8 mouse cellular contexts compared by ENCODE assay signal in the genomic region with DNA sequence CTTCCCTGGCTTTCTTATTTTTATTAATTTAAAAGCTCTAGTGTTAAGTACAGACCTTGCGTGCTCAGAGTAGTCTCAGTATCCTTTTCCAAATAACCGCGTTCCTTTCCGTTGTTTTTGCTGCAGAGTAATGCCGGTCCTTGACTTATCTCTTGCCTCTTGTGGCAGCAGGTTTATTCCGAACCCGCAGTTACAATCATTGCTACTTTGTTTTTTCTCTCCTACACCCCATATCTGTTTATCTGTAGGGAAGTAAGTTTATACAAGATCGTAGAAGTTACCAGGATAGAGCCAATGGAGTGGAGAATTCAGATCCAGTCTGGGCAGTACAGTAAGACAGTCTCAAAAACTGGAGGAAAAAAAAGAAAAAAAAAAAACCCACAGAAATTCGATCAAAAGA. TPM values are rescaled to one million over a fixed set of nuclear protein-coding genes. Genes with fewer than 3 reads are reported as not detected.
A peak's percentile ranks its signal among the peaks of the same experiment; 100 is the strongest.
DNase-seq lines count a peak whose midpoint lies in the region; ATAC-seq and TF ChIP-seq lines count a peak whose summit lies in the region.

No protein-coding gene starts in this region.

- peaks cover 34% of the 10 kb centered on the region for H3K4me1 ChIP-seq in embryonic facial prominence, embryonic 13.5 days
- H3K4me1 ChIP-seq in intestine, postnatal 0 days (replicated peaks; ENCODE audit: control insufficient read depth, insufficient read depth, low read length): 0 out of 2 replicates have a peak, but pooled peaks cover 5% of the 10 kb centered on the region
- H3K4me1 ChIP-seq in neural tube, embryonic 13.5 days (replicated peaks): peaks cover 54% of the 10 kb centered on the region

- WGBS in embryonic facial prominence, embryonic 13.5 days: 6% methylated on average over 9 of the region's 9 CpGs
- WGBS in intestine, postnatal 0 days: 1% methylated on average over 9 of the region's 9 CpGs
- WGBS in neural tube, embryonic 13.5 days: 3% methylated on average over 9 of the region's 9 CpGs

- H3K9me3 ChIP-seq in embryonic facial prominence, embryonic 13.5 days: no peaks in the 10 kb centered on the region
- H3K9me3 ChIP-seq in intestine, postnatal 0 days (ENCODE audit: control insufficient read depth): no peaks in the 10 kb centered on the region
- no peaks in the 10 kb centered on the region for H3K9me3 ChIP-seq in neural tube, embryonic 13.5 days

- peak overlapping the region; percentile 96 for H3K4me3 ChIP-seq in left cerebral cortex, adult 2 months
- peak overlapping the region; percentile 97 for H3K4me3 ChIP-seq in embryonic facial prominence, embryonic 13.5 days
- H3K4me3 ChIP-seq in intestine, postnatal 0 days (ENCODE audit: low read depth, low read length): peak overlapping the region; percentile 97
- peak overlapping the region; percentile 64 for H3K4me3 ChIP-seq in neural tube, embryonic 13.5 days

- H3K36me3 ChIP-seq in embryonic facial prominence, embryonic 13.5 days: peaks cover 65% of the 10 kb centered on the region
- peaks cover 28% of the 10 kb centered on the region for H3K36me3 ChIP-seq in intestine, postnatal 0 days (ENCODE audit: control insufficient read depth, insufficient read depth)
- H3K36me3 ChIP-seq in neural tube, embryonic 13.5 days: peaks cover 55% of the 10 kb centered on the region

- DNase-seq in left cerebral cortex, adult 2 months (ENCODE audit: extremely low spot score in 1 of 2, low spot score in 2 of 2): no peak
- no peak for DNase-seq in left cerebral cortex, postnatal 10 days (ENCODE audit: extremely low spot score in 1 of 2, low spot score in 2 of 2)
- no peak for DNase-seq in right cerebral cortex, postnatal 36 days (ENCODE audit: low spot score in 2 of 2)
- DNase-seq in cerebellum, adult 11 months: no peak

- H3K9ac ChIP-seq in embryonic facial prominence, embryonic 13.5 days: peak overlapping the region; percentile 97
- H3K9ac ChIP-seq in intestine, postnatal 0 days (ENCODE audit: low read depth, low read length): peak overlapping the region; percentile 79
- peak overlapping the region; percentile 98 for H3K9ac ChIP-seq in neural tube, embryonic 13.5 days

- H3K27ac ChIP-seq in left cerebral cortex, adult 2 months: peak overlapping the region; percentile 93
- H3K27ac ChIP-seq in embryonic facial prominence, embryonic 13.5 days: peak overlapping the region; percentile 99
- H3K27ac ChIP-seq in intestine, postnatal 0 days (ENCODE audit: low read depth, low read length): peak overlapping the region; percentile 91; the same call in 1 of the 2 replicates
- peak overlapping the region; percentile 99 for H3K27ac ChIP-seq in neural tube, embryonic 13.5 days (replicated peaks)

- peak overlapping the region; percentile 79 for H3K4me2 ChIP-seq in embryonic facial prominence, embryonic 13.5 days
- H3K4me2 ChIP-seq in intestine, postnatal 0 days (replicated peaks; ENCODE audit: low read depth): peak overlapping the region; percentile 86
- H3K4me2 ChIP-seq in neural tube, embryonic 13.5 days: peak overlapping the region; percentile 89

- intact Hi-C loops in left cerebral cortex, adult 2 months (cut with DNase I): no loop called here
- intact Hi-C loops in left cerebral cortex, postnatal 10 days (cut with DNase I): no loop called here

- H3K27me3 ChIP-seq in embryonic facial prominence, embryonic 13.5 days: no peaks in the 10 kb centered on the region
- no peaks in the 10 kb centered on the region for H3K27me3 ChIP-seq in intestine, postnatal 0 days (replicated peaks; ENCODE audit: control insufficient read depth, insufficient read depth, low read length)
- H3K27me3 ChIP-seq in neural tube, embryonic 13.5 days: no peaks in the 10 kb centered on the region

- TF ChIP-seq CTCF in left cerebral cortex, adult 2 months (IDR thresholded peaks at IDR 0.05): no peak
- TF ChIP-seq CTCF in intestine, postnatal 0 days (IDR thresholded peaks at IDR 0.05; ENCODE audit: low read depth): no peak

- no peak for ATAC-seq in embryonic facial prominence, embryonic 13.5 days (ENCODE audit: insufficient number of reproducible peaks, insufficient read depth, low FRiP score, low TSS enrichment, low read depth)
- ATAC-seq in intestine, postnatal 0 days: no peak
- ATAC-seq in neural tube, embryonic 13.5 days (ENCODE audit: low read depth): no peak
- no peak for ATAC-seq in activated CD4-positive, CD25-positive, alpha-beta regulatory T cell, adult 4 months

RNA-seq across cellular contexts. Expression of gene Sept1, which starts 0.8 kb away (rescaled TPM):
- 1 to 10 TPM; 3.5 to 6.4 TPM for total RNA-seq in left cerebral cortex, adult 2 months (2021)
- total RNA-seq in left cerebral cortex, postnatal 10 days (2021): 1 to 10 TPM; 6.0 to 6.1 TPM
- 26.9 and 29.6 TPM in 2 replicates for polyA plus RNA-seq in embryonic facial prominence, embryonic 13.5 days (2015; fragmentation: Nextera tagmentation; extraction: Ambion mirVana)
- 6.3 and 6.6 TPM in 2 replicates for polyA plus RNA-seq in intestine, postnatal 0 days (2015; fragmentation: Nextera tagmentation; extraction: Ambion mirVana)
- polyA plus RNA-seq in neural tube, embryonic 13.5 days (2015; fragmentation: Nextera tagmentation; extraction: Ambion mirVana): 16.2 and 23.7 TPM in 2 replicates
- 100 to 1,000 TPM; 811 to 836 TPM for polyA plus RNA-seq in activated CD4-positive, CD25-positive, alpha-beta regulatory T cell, adult 4 months (2017; shearing (Covaris generic))

RNA-seq across cellular contexts. Expression of gene Zfp553, which starts 0.9 kb away (rescaled TPM):
- 10 to 100 TPM; 17.8 to 20.5 TPM for total RNA-seq in left cerebral cortex, adult 2 months (2021)
- total RNA-seq in left cerebral cortex, postnatal 10 days (2021): 10 to 100 TPM; 16.6 to 18.4 TPM
- 53.7 and 55.0 TPM in 2 replicates for polyA plus RNA-seq in embryonic facial prominence, embryonic 13.5 days (2015; fragmentation: Nextera tagmentation; extraction: Ambion mirVana)
- polyA plus RNA-seq in intestine, postnatal 0 days (2015; fragmentation: Nextera tagmentation; extraction: Ambion mirVana): 7.4 and 7.6 TPM in 2 replicates
- 54.7 and 58.0 TPM in 2 replicates for polyA plus RNA-seq in neural tube, embryonic 13.5 days (2015; fragmentation: Nextera tagmentation; extraction: Ambion mirVana)
- polyA plus RNA-seq in activated CD4-positive, CD25-positive, alpha-beta regulatory T cell, adult 4 months (2017; shearing (Covaris generic)): 1 to 10 TPM; 4.1 to 8.0 TPM

RNA-seq across cellular contexts. Expression of gene Zfp771, which starts 10.3 kb away (rescaled TPM):
- 10 to 100 TPM; 58.8 to 68.6 TPM for total RNA-seq in left cerebral cortex, adult 2 months (2021)
- total RNA-seq in left cerebral cortex, postnatal 10 days (2021): 10 to 100 TPM; 53.6 to 65.0 TPM
- 78.2 and 83.9 TPM in 2 replicates for polyA plus RNA-seq in embryonic facial prominence, embryonic 13.5 days (2015; fragmentation: Nextera tagmentation; extraction: Ambion mirVana)
- polyA plus RNA-seq in intestine, postnatal 0 days (2015; fragmentation: Nextera tagmentation; extraction: Ambion mirVana): 17.6 and 19.8 TPM in 2 replicates
- 55.0 and 62.4 TPM in 2 replicates for polyA plus RNA-seq in neural tube, embryonic 13.5 days (2015; fragmentation: Nextera tagmentation; extraction: Ambion mirVana)
- 1 to 10 TPM in 1 of 2 experiments, under 1 TPM in 1; 0.29 to 1.1 TPM for polyA plus RNA-seq in activated CD4-positive, CD25-positive, alpha-beta regulatory T cell, adult 4 months (2017; shearing (Covaris generic))

RNA-seq across cellular contexts. Expression of gene Mylpf, which starts 25.1 kb away (rescaled TPM):
- total RNA-seq in left cerebral cortex, adult 2 months (2021): 1 to 10 TPM; 2.7 to 3.3 TPM
- 1 to 10 TPM in 1 of 2 experiments, not detected in 1; 1.2 TPM for total RNA-seq in left cerebral cortex, postnatal 10 days (2021)
- 34.1 and 41.1 TPM in 2 replicates for polyA plus RNA-seq in embryonic facial prominence, embryonic 13.5 days (2015; fragmentation: Nextera tagmentation; extraction: Ambion mirVana)
- 10.7 and 12.3 TPM in 2 replicates for polyA plus RNA-seq in intestine, postnatal 0 days (2015; fragmentation: Nextera tagmentation; extraction: Ambion mirVana)
- 27.7 and 63.1 TPM in 2 replicates for polyA plus RNA-seq in neural tube, embryonic 13.5 days (2015; fragmentation: Nextera tagmentation; extraction: Ambion mirVana)
- 10 to 100 TPM; 26.7 to 30.7 TPM for polyA plus RNA-seq in activated CD4-positive, CD25-positive, alpha-beta regulatory T cell, adult 4 months (2017; shearing (Covaris generic))

RNA-seq across cellular contexts. Expression of gene Tbc1d10b, which starts 25.5 kb away (rescaled TPM):
- total RNA-seq in left cerebral cortex, adult 2 months (2021): 100 to 1,000 TPM in 1 of 2 experiments, 10 to 100 TPM in 1; 91.9 to 110 TPM
- 10 to 100 TPM; 85.6 to 88.0 TPM for total RNA-seq in left cerebral cortex, postnatal 10 days (2021)
- 30.4 and 32.0 TPM in 2 replicates for polyA plus RNA-seq in embryonic facial prominence, embryonic 13.5 days (2015; fragmentation: Nextera tagmentation; extraction: Ambion mirVana)
- polyA plus RNA-seq in intestine, postnatal 0 days (2015; fragmentation: Nextera tagmentation; extraction: Ambion mirVana): 15.0 and 17.1 TPM in 2 replicates
- polyA plus RNA-seq in neural tube, embryonic 13.5 days (2015; fragmentation: Nextera tagmentation; extraction: Ambion mirVana): 32.3 and 32.9 TPM in 2 replicates
- polyA plus RNA-seq in activated CD4-positive, CD25-positive, alpha-beta regulatory T cell, adult 4 months (2017; shearing (Covaris generic)): 10 to 100 TPM; 13.6 to 18.9 TPM

Comparison
In these comparisons a context has a peak if more than half of its experiments do, and no peak if none do; other contexts are left out.
1. RNA of gene Sept1, which starts 0.8 kb away (polyA plus RNA-seq): 811 to 836 TPM in activated CD4-positive, CD25-positive, alpha-beta regulatory T cell, adult 4 months; 26.9 to 29.6 TPM in embryonic facial prominence, embryonic 13.5 days, 16.2 to 23.7 TPM in neural tube, embryonic 13.5 days and 6.3 to 6.6 TPM in intestine, postnatal 0 days; every median in the first group is over 10 times any median in the second.
2. Peak in every context shown above with its lines, with median percentiles within 50 percentile points of each other: H3K27ac ChIP-seq, H3K4me3 ChIP-seq, H3K4me2 ChIP-seq and H3K9ac ChIP-seq.